Mouse (Mus musculus): ENCODE results near the gene Rasgef1a.

The Rasgef1a gene

GRCm38 (mm10) chr6:118027036-118027435 lies 15.8 kb downstream of the Rasgef1a start:
- DNase-seq (ENCODE audit: extremely low spot score): no peak

GRCm38 (mm10) chr6:118031467-118031866 lies 20.2 kb downstream of the Rasgef1a start:
- DNase-seq (ENCODE audit: extremely low spot score): no peak

DNA sequence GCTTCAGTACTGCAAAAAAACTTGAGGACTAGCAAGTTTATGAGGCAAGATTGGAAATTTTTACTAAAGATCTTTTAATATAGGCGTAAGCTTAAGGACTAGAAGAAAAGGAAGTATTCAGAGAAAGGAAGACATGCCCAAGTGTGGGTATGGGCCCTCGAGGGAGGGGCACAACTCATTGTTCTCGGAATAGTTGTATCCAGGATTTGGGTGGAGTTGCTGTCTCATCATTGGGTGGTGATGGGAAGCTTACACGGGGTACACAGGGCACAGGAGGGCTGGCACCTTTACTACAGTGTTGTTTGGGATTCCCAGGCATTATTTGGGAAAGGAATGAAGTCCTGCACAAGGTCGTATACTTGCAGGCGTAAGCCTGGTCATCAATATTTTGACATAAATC lies 24.4 kb downstream of the Rasgef1a start:
- no peak for DNase-seq (ENCODE audit: extremely low spot score)

DNA sequence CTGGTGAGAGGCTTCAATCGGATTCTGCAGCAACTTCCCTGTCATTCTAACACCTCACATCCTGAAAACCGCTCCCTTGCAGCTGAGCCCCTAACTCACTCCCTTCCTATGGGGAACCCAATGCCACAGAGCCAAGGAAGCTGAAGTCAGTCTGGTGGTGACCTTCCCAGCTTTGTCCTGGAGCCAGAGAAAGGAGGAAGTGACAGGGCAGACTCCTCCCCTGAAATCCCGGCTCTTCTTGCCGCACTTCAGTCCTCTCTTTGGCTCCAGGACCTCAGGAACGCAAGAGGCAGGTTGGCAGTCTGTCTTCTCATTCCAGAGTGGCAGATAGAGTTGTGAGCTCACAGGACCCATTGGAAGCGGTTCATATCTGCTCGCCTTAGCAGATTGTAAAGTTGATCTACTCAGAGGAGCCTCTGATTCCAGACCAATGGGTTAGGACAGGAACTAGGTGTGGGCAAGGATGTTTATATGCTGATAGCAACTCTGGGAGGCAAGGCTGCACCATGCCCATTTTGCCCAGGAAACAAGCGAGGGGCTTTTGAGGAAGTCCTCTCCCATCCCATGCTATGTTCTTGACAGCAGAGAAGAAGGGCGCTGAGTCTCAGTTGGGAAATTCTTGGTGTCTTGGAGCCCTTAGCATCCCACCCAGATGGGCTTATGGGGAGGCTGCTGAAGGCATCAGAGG lies 25.0 kb downstream of the Rasgef1a start:
- no peak for DNase-seq (ENCODE audit: extremely low spot score)

DNA sequence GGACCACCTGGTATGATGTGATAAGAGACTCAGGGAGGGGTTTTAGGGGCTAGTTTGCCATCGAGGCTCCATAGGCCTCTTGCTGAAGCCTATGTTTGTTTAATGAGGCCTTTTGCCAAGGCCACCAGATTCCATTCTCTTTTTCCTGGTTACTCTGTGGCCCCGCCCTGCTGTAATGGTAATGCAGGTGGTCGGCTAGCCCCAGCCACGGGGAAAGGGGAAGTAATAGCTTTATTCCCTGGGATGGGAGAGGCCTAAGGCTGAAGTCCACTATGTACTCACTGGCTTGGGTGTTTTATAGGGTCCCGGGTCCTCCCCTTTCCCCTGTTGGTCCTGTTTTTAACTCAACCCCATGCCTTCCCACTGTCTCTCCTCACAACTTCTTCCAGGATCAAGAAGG lies 25.6 kb downstream of the Rasgef1a start:
- no peak for DNase-seq (ENCODE audit: extremely low spot score)

GRCm38 (mm10) chr6:118045180-118045579 lies 33.9 kb downstream of the Rasgef1a start:
- DNase-seq (ENCODE audit: extremely low spot score): no peak

DNA sequence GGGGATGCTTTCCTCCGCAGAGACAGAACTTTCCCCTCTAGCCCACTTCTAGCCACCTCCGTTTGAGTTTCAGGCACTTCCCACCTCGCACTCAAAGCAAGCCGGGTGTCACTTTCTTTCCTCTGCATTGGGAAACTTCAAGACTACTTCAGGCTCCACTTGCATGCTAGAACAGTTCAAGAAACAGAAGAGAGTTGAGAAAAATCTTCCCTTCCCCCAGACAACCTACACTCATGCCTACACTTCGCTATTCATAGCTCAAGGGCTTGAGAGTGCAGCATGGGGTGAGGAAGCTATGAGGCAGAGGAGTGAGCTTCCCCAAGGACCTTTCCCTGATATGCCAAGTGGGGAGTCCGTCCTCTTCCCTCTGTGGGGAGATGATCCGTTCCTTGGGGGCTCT lies 34.7 kb downstream of the Rasgef1a start:
- no peak for DNase-seq (ENCODE audit: extremely low spot score)

DNA sequence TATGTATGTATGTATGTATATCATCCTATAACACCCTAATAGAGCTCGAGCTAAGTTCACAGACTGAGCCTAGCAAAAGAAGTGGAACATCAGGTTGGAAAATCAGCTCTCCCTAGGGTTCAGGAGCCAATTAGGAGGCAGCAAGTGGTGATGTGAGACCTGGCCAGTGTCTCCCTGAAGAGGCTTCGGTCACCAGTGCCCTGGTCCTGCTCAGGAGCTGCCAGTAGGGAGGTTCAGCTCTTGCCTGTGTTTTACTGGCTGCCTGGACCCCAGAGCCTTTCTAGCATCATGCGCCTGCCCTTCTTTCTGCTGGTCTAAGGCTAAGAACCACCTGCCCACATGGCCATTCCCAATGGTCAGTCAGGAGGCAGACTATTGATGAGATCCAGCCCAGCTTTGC lies 35.3 kb downstream of the Rasgef1a start:
- no peak for DNase-seq (ENCODE audit: extremely low spot score)

DNA sequence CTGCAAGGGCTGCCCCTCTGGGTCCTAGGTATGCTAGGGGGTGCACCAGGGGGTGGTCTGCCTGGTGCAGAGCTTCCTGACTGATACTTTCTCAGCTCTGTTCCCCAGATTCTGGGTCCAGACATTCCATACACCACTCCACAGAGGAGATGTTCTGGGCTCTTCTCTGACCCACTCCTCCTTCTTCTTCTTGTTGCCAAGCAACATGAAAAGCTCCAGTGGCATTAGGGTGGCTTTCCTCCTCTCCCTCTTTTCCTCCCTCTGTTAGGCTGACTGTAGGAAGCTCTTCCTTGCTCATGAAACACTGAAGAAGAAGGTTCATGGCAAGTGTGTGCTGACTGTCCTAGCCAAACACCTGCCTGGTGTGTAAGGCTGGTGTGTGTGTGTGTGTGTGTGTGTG lies 35.7 kb downstream of the Rasgef1a start:
- no peak for DNase-seq (ENCODE audit: extremely low spot score)

GRCm38 (mm10) chr6:118047811-118048505 lies 36.7 kb downstream of the Rasgef1a start:
- DNase-seq (ENCODE audit: extremely low spot score): no peak

GRCm38 (mm10) chr6:118049776-118050175 lies 38.5 kb downstream of the Rasgef1a start:
- no peak for DNase-seq (ENCODE audit: extremely low spot score)

GRCm38 (mm10) chr6:118051474-118051873 lies 40.2 kb downstream of the Rasgef1a start:
- no peak for DNase-seq (ENCODE audit: extremely low spot score)

GRCm38 (mm10) chr6:118055209-118055608 lies 44.0 kb downstream of the Rasgef1a start:
- DNase-seq (ENCODE audit: extremely low spot score): no peak

DNA sequence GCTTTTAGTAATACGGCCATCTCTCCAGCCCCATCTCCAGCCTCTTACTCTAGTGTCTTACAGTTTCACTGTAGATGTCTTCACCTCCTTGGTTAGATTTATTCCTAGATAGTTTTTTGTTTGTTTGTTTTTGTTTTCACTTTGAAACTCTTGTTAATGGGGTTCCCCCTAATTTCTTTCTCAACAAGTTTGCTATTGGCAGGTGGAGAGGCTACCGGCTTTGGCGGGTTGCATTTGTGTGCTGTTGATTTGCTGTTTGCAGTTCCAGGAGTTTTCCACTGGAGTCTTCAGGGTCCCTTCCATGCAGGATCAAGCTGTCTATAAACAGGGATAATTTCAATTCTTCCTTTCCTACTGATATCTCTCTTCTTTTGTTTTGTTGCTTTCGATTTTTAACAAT lies 50.0 kb downstream of the Rasgef1a start:
- DNase-seq (ENCODE audit: extremely low spot score): no peak

GRCm38 (mm10) chr6:118063266-118063665 lies 52.0 kb downstream of the Rasgef1a start:
- no peak for DNase-seq (ENCODE audit: extremely low spot score)

DNA sequence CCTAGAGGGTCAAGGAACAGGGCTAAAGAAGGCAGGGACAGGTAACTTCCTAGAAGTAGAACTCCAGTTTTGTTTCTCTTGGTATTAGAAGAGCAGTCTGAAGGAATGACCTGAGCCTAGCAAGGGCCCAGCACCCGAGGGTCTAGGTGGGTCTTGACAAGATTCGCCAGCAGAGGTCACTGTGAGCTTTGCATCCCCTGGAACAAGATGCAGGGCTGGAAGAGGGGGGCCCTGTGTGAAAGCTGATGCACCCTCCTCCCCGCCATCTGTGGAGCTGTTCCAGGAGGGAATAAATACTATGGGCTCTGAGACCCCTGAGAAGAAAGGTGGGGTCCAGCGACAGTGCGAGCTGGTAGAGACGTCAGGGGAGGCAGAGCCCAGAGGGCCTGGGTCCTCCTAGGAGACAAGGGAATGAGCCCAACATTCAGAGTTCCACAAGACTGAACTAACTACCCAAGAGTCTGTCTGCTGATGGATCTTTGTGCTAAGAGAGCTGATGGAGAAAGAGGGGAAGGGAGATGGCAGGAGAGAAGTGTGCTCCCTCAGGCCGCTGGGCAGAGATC lies 53.8 kb downstream of the Rasgef1a start:
- DNase-seq (ENCODE audit: extremely low spot score): peak; percentile 55

DNA sequence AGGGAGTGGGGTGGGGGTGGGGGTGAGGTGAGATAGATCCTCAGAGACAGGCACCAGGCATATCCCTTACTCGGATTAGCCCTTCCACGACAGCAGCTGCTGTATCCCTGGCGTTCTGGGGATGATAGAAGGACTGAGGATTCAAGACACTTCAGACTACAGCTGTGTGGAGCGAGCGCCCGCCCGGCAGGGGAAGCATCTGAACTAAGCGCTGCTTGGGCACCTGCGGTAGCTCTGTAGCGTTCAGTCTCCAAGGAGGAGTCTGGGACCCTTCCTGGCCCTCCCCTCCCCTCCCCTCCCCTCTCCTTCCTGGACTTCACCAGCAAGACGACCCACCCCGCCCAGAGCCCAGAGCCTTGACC lies 54.6 kb downstream of the Rasgef1a start:
- no peak for DNase-seq (ENCODE audit: extremely low spot score)

DNA sequence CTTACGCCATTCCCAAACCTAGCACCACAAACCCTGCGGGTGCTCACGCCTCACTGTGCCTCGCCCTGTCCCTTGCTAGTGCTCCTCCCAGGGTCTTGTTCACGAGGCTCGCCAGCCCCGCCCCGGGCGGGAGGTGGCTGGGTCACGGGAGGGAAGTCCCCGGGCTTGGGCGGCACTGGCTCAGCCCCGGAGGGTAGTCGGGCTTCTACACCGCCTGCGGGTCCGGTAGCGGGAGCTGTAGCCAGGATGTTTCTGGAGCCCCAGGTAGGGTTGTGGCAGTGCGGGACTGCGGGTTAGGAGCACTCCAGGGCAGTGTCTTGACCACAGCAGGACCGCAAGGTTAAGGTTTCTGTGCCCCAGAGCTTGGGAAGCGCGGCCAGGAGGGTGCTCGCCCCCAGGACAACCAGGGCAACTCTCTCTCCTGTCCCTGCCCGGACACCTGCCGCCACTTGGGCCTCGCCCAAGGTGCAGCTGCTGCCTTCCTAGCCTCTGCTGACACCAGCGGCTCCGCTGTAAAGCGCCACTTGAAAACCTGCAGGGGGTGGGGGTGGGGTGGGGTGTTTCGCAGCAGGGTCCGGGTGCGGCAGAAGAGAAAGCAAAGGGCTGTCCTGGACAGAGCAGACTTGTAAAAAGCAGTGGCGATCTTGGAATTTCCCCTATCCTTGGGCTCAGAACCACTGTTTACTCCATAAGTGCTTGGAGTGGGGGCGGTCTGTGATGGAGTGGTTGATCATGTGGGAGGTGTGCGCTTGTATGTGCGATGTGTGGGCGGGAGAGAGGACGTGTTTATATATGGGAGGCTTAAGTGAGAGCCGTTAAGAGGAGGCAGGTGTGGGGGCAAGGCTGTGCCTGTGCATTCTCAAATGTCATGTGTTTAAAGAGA lies 55.2 kb downstream of the Rasgef1a start:
- DNase-seq (ENCODE audit: extremely low spot score): peak; percentile 47

- DNase-seq (ENCODE audit: extremely low spot score): no peak
These were observed 56.5 kb downstream of the Rasgef1a start for GRCm38 (mm10) chr6:118067720-118068119.

DNA sequence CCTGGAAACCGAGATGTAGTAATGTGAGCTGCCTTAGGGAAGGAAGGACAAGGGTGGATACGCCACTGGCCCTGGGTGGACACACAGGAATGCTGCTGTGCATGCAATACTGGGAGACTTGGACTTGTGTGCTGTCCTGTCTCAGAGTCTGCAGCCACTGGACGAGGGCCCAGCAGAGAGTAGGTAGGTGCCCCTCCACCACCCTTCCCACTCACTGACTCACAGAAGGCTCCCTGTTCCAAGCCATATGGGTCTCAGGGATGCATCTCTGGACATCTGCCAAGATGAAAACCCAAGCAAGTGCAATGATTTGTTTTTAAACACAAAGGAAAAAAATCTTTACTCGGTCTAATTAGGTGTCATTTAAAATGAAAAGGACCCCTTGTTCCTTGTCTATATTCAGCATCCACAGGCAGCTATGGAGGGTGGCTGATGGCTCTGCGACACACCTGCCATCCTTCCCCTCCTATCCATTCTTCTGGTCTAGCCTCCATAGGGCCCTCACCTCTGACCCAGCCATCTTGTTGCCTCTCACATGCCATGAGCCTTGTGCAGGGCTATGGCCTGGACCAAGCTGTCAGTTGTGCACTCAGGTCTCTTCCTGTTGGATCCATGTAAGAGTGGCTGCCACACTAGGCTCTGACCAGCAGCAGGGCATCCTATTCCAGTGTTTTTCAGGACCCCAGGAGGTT lies 59.2 kb downstream of the Rasgef1a start:
- DNase-seq (ENCODE audit: extremely low spot score): no peak

DNA sequence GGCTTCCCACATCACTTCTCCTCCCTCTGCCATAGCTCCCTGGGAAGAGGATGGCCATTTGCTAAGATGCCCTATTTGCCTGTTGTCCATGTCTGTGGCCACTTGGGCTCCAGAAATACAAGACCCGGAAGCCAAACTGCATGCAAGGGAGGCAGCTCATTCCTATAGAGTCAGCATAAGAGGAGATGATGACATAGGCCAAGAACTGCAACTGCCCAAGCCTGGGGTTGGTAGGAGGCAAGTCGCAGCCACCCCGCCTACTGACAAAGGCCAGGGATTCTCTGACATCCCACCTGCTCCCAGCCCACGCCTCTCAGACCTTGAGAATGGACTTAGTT lies 59.7 kb downstream of the Rasgef1a start:
- no peak for DNase-seq (ENCODE audit: extremely low spot score)

DNA sequence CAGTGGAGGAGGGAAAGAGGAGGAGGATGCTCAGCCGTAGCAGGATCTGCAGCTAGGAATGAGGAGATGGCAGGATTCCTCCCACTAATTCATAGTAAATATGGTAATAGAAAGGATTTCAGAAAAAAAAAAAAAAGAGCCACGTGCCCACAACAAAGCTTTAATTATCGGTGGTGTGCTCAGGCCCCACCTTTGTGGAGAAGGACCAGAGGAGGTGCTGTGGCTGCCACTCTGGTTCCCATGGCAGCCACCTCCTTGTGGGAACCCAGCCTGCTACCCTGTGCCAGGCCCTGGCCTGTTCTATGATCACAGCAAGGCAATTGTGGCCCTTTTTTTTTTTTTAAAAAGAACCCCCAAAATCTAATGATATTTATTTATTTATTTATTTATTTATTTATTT lies 60.2 kb downstream of the Rasgef1a start:
- no peak for DNase-seq (ENCODE audit: extremely low spot score)
